Mouse (Mus musculus): ENCODE results near the gene Wdr81.

Gene Wdr81

GRCm38 (mm10) chr11:75438194-75438593, 16.3 kb downstream of the Wdr81 start:
- DNase-seq (ENCODE audit: low spot score in 2 of 2), result no peak

GRCm38 (mm10) chr11:75434138-75434537, 20.4 kb downstream of the Wdr81 start:
- no peak for DNase-seq (ENCODE audit: low spot score in 2 of 2)

GRCm38 (mm10) chr11:75431307-75431706, 23.2 kb downstream of the Wdr81 start:
- no peak for DNase-seq (ENCODE audit: low spot score in 2 of 2)

GRCm38 (mm10) chr11:75429019-75429705, 25.4 kb downstream of the Wdr81 start:
- peak in 1 of 2 experiments; percentile 56 for DNase-seq (ENCODE audit: low spot score in 2 of 2)

GRCm38 (mm10) chr11:75424459-75424858, 30.1 kb downstream of the Wdr81 start:
- DNase-seq (ENCODE audit: low spot score in 2 of 2), result no peak

GRCm38 (mm10) chr11:75424033-75424432, 30.5 kb downstream of the Wdr81 start:
- no peak for DNase-seq (ENCODE audit: low spot score in 2 of 2)

- no peak for DNase-seq (ENCODE audit: low spot score in 2 of 2)
Measured at GRCm38 (mm10) chr11:75423091-75423490, 31.4 kb downstream of the Wdr81 start.

- DNase-seq (ENCODE audit: low spot score in 2 of 2), result no peak
Measured at GRCm38 (mm10) chr11:75422013-75422792, 32.3 kb downstream of the Wdr81 start, which contains the start of gene Serpinf1. Serpinf1 (minus strand) TSS chr11:75422701.

- DNase-seq (ENCODE audit: low spot score in 2 of 2), result no peak
Measured at GRCm38 (mm10) chr11:75421375-75422012, 33.0 kb downstream of the Wdr81 start.

GRCm38 (mm10) chr11:75420810-75421374, 33.6 kb downstream of the Wdr81 start:
- DNase-seq (ENCODE audit: low spot score in 2 of 2), result no peak

GRCm38 (mm10) chr11:75420037-75420436, 34.5 kb downstream of the Wdr81 start:
- DNase-seq (ENCODE audit: low spot score in 2 of 2), result no peak

GRCm38 (mm10) chr11:75415994-75416393, 38.5 kb downstream of the Wdr81 start:
- no peak for DNase-seq (ENCODE audit: low spot score in 2 of 2)

- peak in 1 of 2 experiments; percentile 32 for DNase-seq (ENCODE audit: low spot score in 2 of 2)
Measured at GRCm38 (mm10) chr11:75415096-75415495, 39.4 kb downstream of the Wdr81 start.

GRCm38 (mm10) chr11:75410591-75410990, 43.9 kb downstream of the Wdr81 start:
- no peak for DNase-seq (ENCODE audit: low spot score in 2 of 2)

- peak in 1 of 2 experiments; percentile 39 for DNase-seq (ENCODE audit: low spot score in 2 of 2)
Measured at GRCm38 (mm10) chr11:75409679-75410575, 44.6 kb downstream of the Wdr81 start.

- peak; percentile 74 to 84 for DNase-seq (ENCODE audit: low spot score in 2 of 2)
Measured at GRCm38 (mm10) chr11:75406865-75407264, 47.7 kb downstream of the Wdr81 start.

- DNase-seq (ENCODE audit: low spot score in 2 of 2), result no peak
Measured at GRCm38 (mm10) chr11:75406104-75406503, 48.4 kb downstream of the Wdr81 start.

- no peak for DNase-seq (ENCODE audit: low spot score in 2 of 2)
Measured at GRCm38 (mm10) chr11:75404801-75405200, 49.7 kb downstream of the Wdr81 start.

- no peak for DNase-seq (ENCODE audit: low spot score in 2 of 2)
Measured at GRCm38 (mm10) chr11:75403301-75404052, 51.0 kb downstream of the Wdr81 start.

- peak in 1 of 2 experiments; percentile 46 for DNase-seq (ENCODE audit: low spot score in 2 of 2)
Measured at GRCm38 (mm10) chr11:75402271-75402690, 52.2 kb downstream of the Wdr81 start.
